In genomic region chr5:129761865-129762540, GRCm38 (mm10) we compare ENCODE assay signal across 7 mouse cellular contexts. TPM values are rescaled to one million over a fixed set of nuclear protein-coding genes. Genes with fewer than 3 reads are reported as not detected.
A peak's percentile ranks its signal among the peaks of the same experiment; 100 is the strongest.
DNase-seq lines count a peak whose midpoint lies in the region; ATAC-seq lines count a peak whose summit lies in the region.

No protein-coding gene starts in this region.

- no peaks in the 10 kb centered on the region for H3K9me3 ChIP-seq in forebrain, embryonic 12.5 days
- H3K9me3 ChIP-seq in neural tube, embryonic 12.5 days = no peaks in the 10 kb centered on the region

- ATAC-seq in forebrain, embryonic 12.5 days (ENCODE audit: low FRiP score) = peak; percentile 77; the same call in 1 of the 2 replicates
- ATAC-seq in neural tube, embryonic 12.5 days (ENCODE audit: low FRiP score, low read depth) = peak; percentile 85

- H3K4me2 ChIP-seq in forebrain, embryonic 12.5 days = no peak overlapping the region
- H3K4me2 ChIP-seq in neural tube, embryonic 12.5 days (replicated peaks) = no peak overlapping the region

- H3K36me3 ChIP-seq in forebrain, embryonic 12.5 days (replicated peaks) = peaks cover 11% of the 10 kb centered on the region
- H3K36me3 ChIP-seq in neural tube, embryonic 12.5 days = peaks cover 14% of the 10 kb centered on the region

- no peak overlapping the region for H3K4me3 ChIP-seq in forebrain, embryonic 12.5 days (replicated peaks)
- no peak overlapping the region for H3K4me3 ChIP-seq in neural tube, embryonic 12.5 days

- no peak overlapping the region for H3K9ac ChIP-seq in forebrain, embryonic 12.5 days
- H3K9ac ChIP-seq in neural tube, embryonic 12.5 days = no peak overlapping the region

- WGBS in forebrain, embryonic 12.5 days = 55% methylated on average over 18 of the region's 18 CpGs
- 53% methylated on average over 18 of the region's 18 CpGs for WGBS in neural tube, embryonic 12.5 days

- peak overlapping the region; percentile 84 for H3K27ac ChIP-seq in forebrain, embryonic 12.5 days
- H3K27ac ChIP-seq in neural tube, embryonic 12.5 days = peak overlapping the region; percentile 16; the same call in 1 of the 2 replicates

- peaks cover 10% of the 10 kb centered on the region for H3K4me1 ChIP-seq in forebrain, embryonic 12.5 days
- H3K4me1 ChIP-seq in neural tube, embryonic 12.5 days = peaks cover 13% of the 10 kb centered on the region; the same call in 1 of the 2 replicates

- peak; percentile 15 to 26 for DNase-seq in cerebellum, postnatal 25 days
- peak; percentile 90 for DNase-seq in layer of hippocampus, adult 9-11 months
- no peak for DNase-seq in adrenal gland, postnatal 25 days
- DNase-seq in adrenal gland, adult 2 months = no peak
- DNase-seq in urinary bladder, postnatal 25 days (ENCODE audit: low spot score) = no peak

- no peaks in the 10 kb centered on the region for H3K27me3 ChIP-seq in forebrain, embryonic 12.5 days
- no peaks in the 10 kb centered on the region for H3K27me3 ChIP-seq in neural tube, embryonic 12.5 days (replicated peaks)

RNA-seq across cellular contexts. Expression of gene Psph, which starts 25.2 kb away (rescaled TPM):
- 42.8 and 47.3 TPM in 2 replicates for polyA plus RNA-seq in forebrain, embryonic 12.5 days (2016; fragmentation: Nextera tagmentation; extraction: Ambion mirVana)
- polyA plus RNA-seq in neural tube, embryonic 12.5 days (2016; fragmentation: Nextera tagmentation; extraction: Ambion mirVana) = 32.4 and 35.3 TPM in 2 replicates
- 18.9 and 20.5 TPM in 2 replicates for total RNA-seq in adrenal gland, postnatal 25 days (2021)
- 10 to 100 TPM; 20.8 to 23.4 TPM for total RNA-seq in adrenal gland, adult 2 months (2021)
- 48.7 and 49.3 TPM in 2 replicates for polyA plus RNA-seq in adrenal gland, adult 2 months (2012; rRNA removed)

RNA-seq across cellular contexts. Expression of gene Nipsnap2, which starts 37.1 kb away (rescaled TPM):
- polyA plus RNA-seq in forebrain, embryonic 12.5 days (2016; fragmentation: Nextera tagmentation; extraction: Ambion mirVana) = 79.0 and 83.1 TPM in 2 replicates
- polyA plus RNA-seq in neural tube, embryonic 12.5 days (2016; fragmentation: Nextera tagmentation; extraction: Ambion mirVana) = 73.0 and 77.7 TPM in 2 replicates
- total RNA-seq in adrenal gland, postnatal 25 days (2021) = 117 and 132 TPM in 2 replicates
- 100 to 1,000 TPM; 121 to 123 TPM for total RNA-seq in adrenal gland, adult 2 months (2021)
- 35.0 and 44.8 TPM in 2 replicates for polyA plus RNA-seq in adrenal gland, adult 2 months (2012; rRNA removed)

RNA-seq across cellular contexts. Expression of gene Mrps17, which starts 46.7 kb away (rescaled TPM):
- 160 and 166 TPM in 2 replicates for polyA plus RNA-seq in forebrain, embryonic 12.5 days (2016; fragmentation: Nextera tagmentation; extraction: Ambion mirVana)
- 153 and 156 TPM in 2 replicates for polyA plus RNA-seq in neural tube, embryonic 12.5 days (2016; fragmentation: Nextera tagmentation; extraction: Ambion mirVana)
- 96.8 and 110 TPM in 2 replicates for total RNA-seq in adrenal gland, postnatal 25 days (2021)
- 10 to 100 TPM; 88.0 to 94.4 TPM for total RNA-seq in adrenal gland, adult 2 months (2021)
- 52.1 and 61.4 TPM in 2 replicates for polyA plus RNA-seq in adrenal gland, adult 2 months (2012; rRNA removed)

RNA-seq across cellular contexts. Expression of gene Sept14, which starts 53.7 kb away (rescaled TPM):
- polyA plus RNA-seq in forebrain, embryonic 12.5 days (2016; fragmentation: Nextera tagmentation; extraction: Ambion mirVana) = not detected in 2 replicates
- not detected in 2 replicates for polyA plus RNA-seq in neural tube, embryonic 12.5 days (2016; fragmentation: Nextera tagmentation; extraction: Ambion mirVana)
- not detected in 2 replicates for total RNA-seq in adrenal gland, postnatal 25 days (2021)
- total RNA-seq in adrenal gland, adult 2 months (2021) = under 1 TPM in 1 of 2 experiments, not detected in 1; 0.46 TPM
- not detected in 2 replicates for polyA plus RNA-seq in adrenal gland, adult 2 months (2012; rRNA removed)

Comparison
In these comparisons a context has a peak if more than half of its experiments do, and no peak if none do; other contexts are left out.
1. DNase-seq: peak in cerebellum, postnatal 25 days (2 of 2) and layer of hippocampus, adult 9-11 months (single experiment); none in adrenal gland, postnatal 25 days (single experiment), adrenal gland, adult 2 months (single experiment) and urinary bladder, postnatal 25 days (single experiment).